Mouse (Mus musculus) lung, postnatal 0 days (tissue): ENCODE measurements at regions not wholly inside any gene's neighbourhood (a gene's known extent, or its start where the extent isn't known, plus 50 kb on each side); places are given as distances from the start of the nearest gene placed in this dataset.

Experiments
- ATAC-seq: fragments of 200-750 bp; cut with Nextera tagmentation; 2 replicates; pipeline ENCODE4 v1.8.0; 2017; ENCODE audit warnings: moderate library complexity
- DNase-seq: peaks from one replicate; pipeline ENCODE4 v3.0.0-alpha.2; 2016; ENCODE audit warnings: low spot score
- H3K27ac ChIP-seq: fragments of 300-500 bp; sonication (generic); 2 replicates; pipeline ENCODE4 v1.5.1; 2014; ENCODE audit warnings: antibody characterized with exemption, mild to moderate bottlenecking, low read length, mixed read lengths
- H3K27me3 ChIP-seq: fragments of 300-500 bp; sonication (generic); replicated peaks from 2 replicates; pipeline ENCODE4 v1.6.1; 2014; ENCODE audit warnings: low read length, mixed read lengths; ENCODE audit not compliant: insufficient read depth
- H3K36me3 ChIP-seq: fragments of 300-500 bp; sonication (generic); 2 replicates; pipeline ENCODE4 v1.6.1; 2014; ENCODE audit warnings: low read length, mixed read lengths; ENCODE audit not compliant: insufficient read depth
- H3K4me1 ChIP-seq: fragments of 300-500 bp; sonication (generic); 2 replicates; pipeline ENCODE4 v1.6.1; 2014; ENCODE audit warnings: antibody characterized with exemption, low read depth, low read length, mixed read lengths; ENCODE audit not compliant: insufficient read depth
- H3K4me2 ChIP-seq: fragments of 300-500 bp; sonication (generic); replicated peaks from 2 replicates; pipeline ENCODE4 v1.6.1; 2014; ENCODE audit warnings: low read depth, mild to moderate bottlenecking, low read length, moderate library complexity, mixed read lengths
- H3K4me3 ChIP-seq: fragments of 300-500 bp; sonication (generic); 2 replicates; pipeline ENCODE4 v1.5.1; 2014; ENCODE audit warnings: low read depth, low read length
- H3K9ac ChIP-seq: fragments of 300-500 bp; sonication (generic); replicated peaks from 2 replicates; pipeline ENCODE4 v1.6.1; 2014; ENCODE audit warnings: low read depth, mild to moderate bottlenecking
- H3K9me3 ChIP-seq: fragments of 300-500 bp; sonication (generic); 2 replicates; pipeline ENCODE4 v1.6.1; 2016; ENCODE audit warnings: low read length, mixed read lengths
- CTCF ChIP-seq: IDR thresholded peaks from 2 replicates; pipeline ENCODE4 v1.5.1; 2016; ENCODE audit warnings: antibody characterized with exemption, mild to moderate bottlenecking
- EP300 ChIP-seq: IDR thresholded peaks from 2 replicates; pipeline ENCODE4 v1.6.1; 2016; ENCODE audit warnings: antibody characterized with exemption, mild to moderate bottlenecking, control low read depth
- WGBS: fragments of 180-500 bp; shearing (Covaris S2); extraction: QIAGEN DNeasy Blood & Tissue Kit; methylation state at CpG from one replicate; pipeline ENCODE4 v1.1.7; 2014; 5-methylcytosine and 5-hydroxymethylcytosine counted together

GRCm38 (mm10) chr5:85832556-85832955, 232.8 kb downstream of the Cenpc1 start:
- no peaks in the 10 kb centered on the region for H3K36me3 ChIP-seq
- no peak overlapping the region for H3K4me2 ChIP-seq
- no peak overlapping the region for H3K27ac ChIP-seq
- TF ChIP-seq EP300 (no peak), CTCF (no peak)
- H3K9me3 ChIP-seq = no peaks in the 10 kb centered on the region
- H3K27me3 ChIP-seq = no peaks in the 10 kb centered on the region
- H3K9ac ChIP-seq = no peak overlapping the region
- no peak overlapping the region for H3K4me3 ChIP-seq
- WGBS = 73% methylated on average over 2 of the region's 2 CpGs
- no peaks in the 10 kb centered on the region for H3K4me1 ChIP-seq
- ATAC-seq (no peak), DNase-seq (no peak)

GRCm38 (mm10) chr5:85795531-85796197, 269.7 kb downstream of the Cenpc1 start:
- H3K9ac ChIP-seq = no peak overlapping the region
- H3K4me3 ChIP-seq = 0 out of 2 replicates have a peak overlapping the region, but pooled peaks have one; percentile 2
- no peak overlapping the region for H3K27ac ChIP-seq
- DNase-seq (peak; percentile 9), ATAC-seq (no peak)
- H3K27me3 ChIP-seq = no peaks in the 10 kb centered on the region
- no peaks in the 10 kb centered on the region for H3K4me1 ChIP-seq
- 45% methylated on average over 14 of the region's 14 CpGs for WGBS
- H3K4me2 ChIP-seq = peak overlapping the region; percentile 22
- H3K9me3 ChIP-seq = no peaks in the 10 kb centered on the region
- no peak for TF ChIP-seq CTCF
- no peak for TF ChIP-seq EP300
- no peaks in the 10 kb centered on the region for H3K36me3 ChIP-seq

GRCm38 (mm10) chr5:85793148-85793547, 272.2 kb downstream of the Cenpc1 start:
- no peaks in the 10 kb centered on the region for H3K36me3 ChIP-seq
- no peak overlapping the region for H3K4me2 ChIP-seq
- DNase-seq (no peak), ATAC-seq (no peak)
- H3K9ac ChIP-seq = no peak overlapping the region
- no peak for TF ChIP-seq EP300
- WGBS = 85% methylated on average over 4 of the region's 4 CpGs
- H3K9me3 ChIP-seq = no peaks in the 10 kb centered on the region
- H3K27me3 ChIP-seq = no peaks in the 10 kb centered on the region
- H3K27ac ChIP-seq = no peak overlapping the region
- no peak overlapping the region for H3K4me3 ChIP-seq
- H3K4me1 ChIP-seq = no peaks in the 10 kb centered on the region

GRCm38 (mm10) chr5:85780730-85781454, 284.5 kb downstream of the Cenpc1 start:
- no peak overlapping the region for H3K4me2 ChIP-seq
- no peak for TF ChIP-seq EP300
- no peak for TF ChIP-seq CTCF
- no peak overlapping the region for H3K27ac ChIP-seq
- no peaks in the 10 kb centered on the region for H3K9me3 ChIP-seq
- no peaks in the 10 kb centered on the region for H3K4me1 ChIP-seq
- WGBS = 36% methylated on average over 8 of the region's 8 CpGs
- H3K9ac ChIP-seq = no peak overlapping the region
- DNase-seq (no peak), ATAC-seq (no peak)
- no peaks in the 10 kb centered on the region for H3K36me3 ChIP-seq
- H3K27me3 ChIP-seq = no peaks in the 10 kb centered on the region
- H3K4me3 ChIP-seq = no peak overlapping the region

GRCm38 (mm10) chr5:85780017-85780416, 285.4 kb downstream of the Cenpc1 start:
- Histone ChIP-seq H3K4me3 (no peak overlapping the region), H3K27me3 (no peaks in the 10 kb centered on the region), H3K9me3 (no peaks in the 10 kb centered on the region), H3K9ac (no peak overlapping the region), H3K4me1 (no peaks in the 10 kb centered on the region), H3K36me3 (no peaks in the 10 kb centered on the region), H3K27ac (no peak overlapping the region), H3K4me2 (no peak overlapping the region)
- WGBS = 62% methylated on average over 5 of the region's 5 CpGs
- DNase-seq (no peak), ATAC-seq (no peak)
- TF ChIP-seq EP300 = no peak
- no peak for TF ChIP-seq CTCF

- H3K4me1 ChIP-seq = no peaks in the 10 kb centered on the region
- no peak for ATAC-seq
- TF ChIP-seq EP300 (no peak), CTCF (no peak)
- H3K4me3 ChIP-seq = no peak overlapping the region
- no peak for DNase-seq
- no peak overlapping the region for H3K27ac ChIP-seq
- H3K4me2 ChIP-seq = no peak overlapping the region
- H3K36me3 ChIP-seq = no peaks in the 10 kb centered on the region
- WGBS = 66% methylated on average over 4 of the region's 4 CpGs
- H3K9ac ChIP-seq = no peak overlapping the region
- H3K27me3 ChIP-seq = no peaks in the 10 kb centered on the region
- no peaks in the 10 kb centered on the region for H3K9me3 ChIP-seq
Observed at GRCm38 (mm10) chr5:85779205-85779604, 286.2 kb downstream of the Cenpc1 start.
